Comparison of ENCODE assay signal across 9 mouse cellular contexts in genomic region chr2:125893096-125893495, GRCm38 (mm10). TPM values are rescaled to one million over a fixed set of nuclear protein-coding genes. Genes with fewer than 3 reads are reported as not detected.
A peak's percentile ranks its signal among the peaks of the same experiment; 100 is the strongest.
DNase-seq lines count a peak whose midpoint lies in the region; ATAC-seq and TF ChIP-seq lines count a peak whose summit lies in the region.
"Had no signal": no experiment of that assay in that cellular context is flagged by ENCODE, and none has a peak within 500 bp of the region (broad histone marks: within the 10 kb centered on the region; RNA-seq: fewer than 3 reads in every experiment).

No protein-coding gene starts in this region.

- H3K4me3 ChIP-seq in forebrain, embryonic 14.5 days (ENCODE audit: low read depth, low read length) = no peak overlapping the region
- H3K4me3 ChIP-seq in forebrain, embryonic 15.5 days = no peak overlapping the region
- H3K4me3 ChIP-seq in liver, adult 2 months (ENCODE audit: insufficient read depth, low read depth, low read length) = no peak overlapping the region
- H3K4me3 ChIP-seq in liver, embryonic 11.5 days (ENCODE audit: low read depth, low read length) = no peak overlapping the region

- no peaks in the 10 kb centered on the region for H3K9me3 ChIP-seq in forebrain, embryonic 14.5 days (replicated peaks; ENCODE audit: control insufficient read depth, low read length)
- H3K9me3 ChIP-seq in forebrain, embryonic 15.5 days = no peaks in the 10 kb centered on the region
- H3K9me3 ChIP-seq in liver, embryonic 11.5 days (ENCODE audit: control insufficient read depth, low read length) = no peaks in the 10 kb centered on the region
- H3K9me3 ChIP-seq: megakaryocyte, embryonic 14.5 days had no signal

- H3K79me2 ChIP-seq in liver, adult 2 months (ENCODE audit: control insufficient read depth, insufficient read depth, low read length) = no peaks in the 10 kb centered on the region

- H3K4me1 ChIP-seq in forebrain, embryonic 14.5 days (ENCODE audit: control insufficient read depth, insufficient read depth, low read length) = no peaks in the 10 kb centered on the region
- no peaks in the 10 kb centered on the region for H3K4me1 ChIP-seq in forebrain, embryonic 15.5 days
- H3K4me1 ChIP-seq in liver, adult 2 months (ENCODE audit: control insufficient read depth, insufficient read depth, low read length) = no peaks in the 10 kb centered on the region
- no peaks in the 10 kb centered on the region for H3K4me1 ChIP-seq in liver, embryonic 11.5 days (replicated peaks; ENCODE audit: control insufficient read depth, insufficient read depth, low read length)

- no peak for TF ChIP-seq POLR2A in liver, adult 2 months (IDR thresholded peaks at IDR 0.05; ENCODE audit: extremely low read depth, insufficient read depth, low read length)

- H3K36me3 ChIP-seq in forebrain, embryonic 14.5 days (ENCODE audit: control insufficient read depth, insufficient read depth, low read length) = no peaks in the 10 kb centered on the region
- H3K36me3 ChIP-seq in forebrain, embryonic 15.5 days = no peaks in the 10 kb centered on the region
- peaks cover 13% of the 10 kb centered on the region; the same call in 1 of the 2 replicates for H3K36me3 ChIP-seq in liver, adult 2 months (ENCODE audit: control insufficient read depth, insufficient read depth, low read length)
- H3K36me3 ChIP-seq in liver, embryonic 11.5 days (ENCODE audit: control insufficient read depth, insufficient read depth, low read length) = no peaks in the 10 kb centered on the region

- no peaks in the 10 kb centered on the region for H3K27me3 ChIP-seq in forebrain, embryonic 14.5 days (replicated peaks; ENCODE audit: control insufficient read depth, insufficient read depth, low read length)
- no peaks in the 10 kb centered on the region for H3K27me3 ChIP-seq in forebrain, embryonic 15.5 days
- H3K27me3 ChIP-seq in liver, adult 2 months (ENCODE audit: control insufficient read depth, insufficient read depth, low read length) = no peaks in the 10 kb centered on the region
- no peaks in the 10 kb centered on the region for H3K27me3 ChIP-seq in liver, embryonic 11.5 days (replicated peaks; ENCODE audit: control insufficient read depth, insufficient read depth, low read length)
- H3K27me3 ChIP-seq: megakaryocyte, embryonic 14.5 days had no signal

- 41% methylated on average over 6 of the region's 6 CpGs for whole genome bisulfite sequencing in forebrain, embryonic 14.5 days
- WGBS in forebrain, embryonic 15.5 days = 32% methylated on average over 6 of the region's 6 CpGs
- 49% methylated on average over 6 of the region's 6 CpGs for WGBS in liver, adult 2 months
- WGBS in liver, embryonic 11.5 days = 61% methylated on average over 6 of the region's 6 CpGs

- H3K4me2 ChIP-seq in forebrain, embryonic 14.5 days (ENCODE audit: low read length) = no peak overlapping the region
- no peak overlapping the region for H3K4me2 ChIP-seq in forebrain, embryonic 15.5 days (replicated peaks)
- H3K4me2 ChIP-seq in liver, embryonic 11.5 days = no peak overlapping the region

- peak; percentile 72 for DNase-seq in forebrain, embryonic 14.5 days (ENCODE audit: low spot score)
- peak; percentile 18 for DNase-seq in liver, adult 2 months (ENCODE audit: extremely low read depth, low read depth, low spot score)
- no peak for DNase-seq in liver, embryonic 11.5 days (ENCODE audit: low spot score)
- DNase-seq in ZHBTc4 (ENCODE audit: low read depth, low spot score) = peak; percentile 22
- peak; percentile 58 for DNase-seq in retina, embryonic 14.5 days (ENCODE audit: low spot score)

- ATAC-seq in forebrain, embryonic 14.5 days = no peak
- no peak for ATAC-seq in forebrain, embryonic 15.5 days (replicated peaks)
- ATAC-seq in liver, embryonic 11.5 days (replicated peaks; ENCODE audit: low FRiP score) = no peak
- peak; percentile 25; the same call in 1 of the 2 replicates for ATAC-seq in granulocyte monocyte progenitor cell, adult 5-6 weeks (replicated peaks; ENCODE audit: poor library complexity, severe bottlenecking)
- ATAC-seq in megakaryocyte, adult 5-6 weeks (ENCODE audit: poor library complexity, severe bottlenecking) = no peak

- no peak overlapping the region for H3K27ac ChIP-seq in forebrain, embryonic 14.5 days (ENCODE audit: low read depth, low read length)
- H3K27ac ChIP-seq in forebrain, embryonic 15.5 days (replicated peaks) = no peak overlapping the region
- H3K27ac ChIP-seq in liver, adult 2 months (replicated peaks; ENCODE audit: insufficient read depth, low read depth, low read length) = no peak overlapping the region
- no peak overlapping the region for H3K27ac ChIP-seq in liver, embryonic 11.5 days (ENCODE audit: low read depth, low read length)

- no peak overlapping the region for H3K9ac ChIP-seq in forebrain, embryonic 14.5 days (ENCODE audit: low read length)
- no peak overlapping the region for H3K9ac ChIP-seq in forebrain, embryonic 15.5 days (replicated peaks)
- no peak overlapping the region for H3K9ac ChIP-seq in liver, adult 2 months (ENCODE audit: low read depth, low read length)
- H3K9ac ChIP-seq in liver, embryonic 11.5 days (ENCODE audit: low read depth, low read length) = no peak overlapping the region

- TF ChIP-seq CTCF in liver, adult 2 months (IDR thresholded peaks at IDR 0.05; ENCODE audit: low read depth, low read length) = peak; percentile 36; the same call in 1 of the 2 replicates

RNA-seq across cellular contexts. Expression of gene Cops2, which starts 34.2 kb away (rescaled TPM):
- polyA plus RNA-seq in forebrain, embryonic 14.5 days (2014; fragmentation: Nextera tagmentation; extraction: Ambion mirVana) = 77.2 and 81.0 TPM in 2 replicates
- polyA plus RNA-seq in forebrain, embryonic 15.5 days (2015; fragmentation: Nextera tagmentation; extraction: Ambion mirVana) = 66.8 and 66.9 TPM in 2 replicates
- total RNA-seq in liver, adult 2 months (2014; rRNA removed) = 48.7 and 65.5 TPM in 2 replicates
- 5.6 and 6.0 TPM in 2 replicates for polyA plus RNA-seq in liver, adult 2 months (2012; rRNA removed)
- polyA plus RNA-seq in liver, embryonic 11.5 days (2014; fragmentation: Nextera tagmentation; extraction: Ambion mirVana) = 83.3 and 93.9 TPM in 2 replicates
- total RNA-seq in granulocyte monocyte progenitor cell, adult 5-6 weeks (2014; fragmentation: Nextera tagmentation) = 61.2 and 83.0 TPM in 2 replicates
- total RNA-seq in granulocyte monocyte progenitor cell, adult 5-6 weeks (2017) = 160 and 284 TPM in 2 replicates
- total RNA-seq in megakaryocyte, adult 5-6 weeks (2015) = 83.8 and 92.2 TPM in 2 replicates
- total RNA-seq in megakaryocyte, adult 5-6 weeks (2017) = 111 and 148 TPM in 2 replicates

RNA-seq across cellular contexts. Expression of gene Galk2, which starts 34.2 kb away (rescaled TPM):
- 29.8 and 32.8 TPM in 2 replicates for polyA plus RNA-seq in forebrain, embryonic 14.5 days (2014; fragmentation: Nextera tagmentation; extraction: Ambion mirVana)
- polyA plus RNA-seq in forebrain, embryonic 15.5 days (2015; fragmentation: Nextera tagmentation; extraction: Ambion mirVana) = 28.7 and 29.1 TPM in 2 replicates
- 26.0 and 30.4 TPM in 2 replicates for total RNA-seq in liver, adult 2 months (2014; rRNA removed)
- polyA plus RNA-seq in liver, adult 2 months (2012; rRNA removed) = 11.5 and 11.8 TPM in 2 replicates
- polyA plus RNA-seq in liver, embryonic 11.5 days (2014; fragmentation: Nextera tagmentation; extraction: Ambion mirVana) = 23.6 and 24.0 TPM in 2 replicates
- 34.5 and 44.9 TPM in 2 replicates for total RNA-seq in granulocyte monocyte progenitor cell, adult 5-6 weeks (2014; fragmentation: Nextera tagmentation)
- total RNA-seq in granulocyte monocyte progenitor cell, adult 5-6 weeks (2017) = 58.9 and 80.9 TPM in 2 replicates
- total RNA-seq in megakaryocyte, adult 5-6 weeks (2015) = 21.2 and 24.6 TPM in 2 replicates
- 39.7 and 74.5 TPM in 2 replicates for total RNA-seq in megakaryocyte, adult 5-6 weeks (2017)
